ENCODE assay signal across 17 mouse cellular contexts in the genomic region with DNA sequence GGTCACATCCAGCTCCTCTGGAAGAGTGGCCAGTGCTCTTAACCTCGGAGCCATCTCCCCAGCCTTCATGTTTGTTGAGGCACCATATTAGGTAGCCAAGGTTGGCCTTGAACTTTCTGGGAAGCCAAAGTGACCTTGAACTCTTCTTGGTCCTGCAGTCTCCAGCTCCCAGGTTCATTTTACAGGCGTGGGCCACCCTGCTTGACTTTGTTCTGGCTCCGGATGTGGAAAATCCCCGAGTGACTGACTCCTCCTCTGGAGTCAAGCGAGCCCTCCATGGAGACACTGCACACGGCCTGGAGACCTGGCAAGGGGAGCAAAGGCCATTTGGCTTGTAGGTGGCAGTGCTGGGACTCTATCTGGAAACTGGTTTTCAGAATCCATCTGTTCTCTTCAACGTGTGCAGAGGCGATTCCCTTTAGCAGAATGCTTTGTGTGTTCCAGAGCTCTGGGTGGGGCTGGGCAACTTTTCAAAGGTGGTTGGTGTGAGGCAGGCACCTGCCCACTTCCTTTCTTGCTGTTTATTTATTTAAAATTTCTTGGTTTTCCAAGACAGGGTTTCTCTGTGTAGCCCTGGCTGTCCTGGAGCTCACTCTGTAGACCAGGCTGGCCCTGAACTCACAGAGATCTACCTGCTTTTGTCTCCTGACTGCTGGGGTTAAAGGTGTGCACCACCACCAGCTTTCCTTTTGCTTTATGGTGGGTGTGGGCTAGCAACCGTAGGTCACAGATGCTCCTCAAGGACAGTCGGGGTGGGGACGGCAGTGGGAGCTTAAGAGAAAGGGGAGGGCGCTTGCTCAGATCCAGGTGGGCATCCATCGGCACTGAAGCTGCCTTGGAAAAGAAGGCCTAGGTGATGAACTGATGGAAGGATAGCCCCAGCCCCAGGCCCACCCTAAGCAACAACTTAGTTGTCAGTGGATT. TPM values are rescaled to one million over a fixed set of nuclear protein-coding genes. Genes with fewer than 3 reads are reported as not detected.
DNase-seq lines count a peak whose midpoint lies in the region; ATAC-seq and TF ChIP-seq lines count a peak whose summit lies in the region.
"Had no signal": no experiment of that assay in that cellular context is flagged by ENCODE, and none has a peak within 500 bp of the region (broad histone marks: within the 10 kb centered on the region; RNA-seq: fewer than 3 reads in every experiment).

No protein-coding gene starts in this region.

- H3K36me3 ChIP-seq in forebrain, embryonic 11.5 days (ENCODE audit: control insufficient read depth, insufficient read depth, low read length): no peaks in the 10 kb centered on the region
- H3K36me3 ChIP-seq in forebrain, embryonic 16.5 days (ENCODE audit: control insufficient read depth, insufficient read depth): no peaks in the 10 kb centered on the region
- H3K36me3 ChIP-seq in small intestine, adult 2 months (ENCODE audit: control insufficient read depth, insufficient read depth, low read length): no peaks in the 10 kb centered on the region
- H3K36me3 ChIP-seq: midbrain, embryonic 12.5 days had no signal

- no peak overlapping the region for H3K4me2 ChIP-seq in forebrain, embryonic 11.5 days (ENCODE audit: low read depth, low read length, severe bottlenecking)
- no peak overlapping the region for H3K4me2 ChIP-seq in forebrain, embryonic 16.5 days (ENCODE audit: low read length)
- H3K4me2 ChIP-seq: hindbrain, embryonic 15.5 days; midbrain, embryonic 12.5 days had no signal

- no peak overlapping the region for H3K4me3 ChIP-seq in forebrain, embryonic 11.5 days (ENCODE audit: low read depth, low read length)
- H3K4me3 ChIP-seq in forebrain, embryonic 16.5 days (replicated peaks; ENCODE audit: low read length): no peak overlapping the region
- H3K4me3 ChIP-seq in small intestine, adult 2 months (ENCODE audit: low read depth, low read length): no peak overlapping the region
- H3K4me3 ChIP-seq: hindbrain, embryonic 15.5 days; midbrain, embryonic 12.5 days; myocyte had no signal

- H3K9ac ChIP-seq in forebrain, embryonic 11.5 days (ENCODE audit: low read length): no peak overlapping the region
- no peak overlapping the region for H3K9ac ChIP-seq in forebrain, embryonic 16.5 days (replicated peaks; ENCODE audit: low read depth, low read length)
- H3K9ac ChIP-seq: hindbrain, embryonic 15.5 days; midbrain, embryonic 12.5 days had no signal

- H3K4me1 ChIP-seq in forebrain, embryonic 11.5 days (replicated peaks; ENCODE audit: control insufficient read depth, insufficient read depth, low read length): peaks cover 3% of the 10 kb centered on the region; the same call in 1 of the 2 replicates
- no peaks in the 10 kb centered on the region for H3K4me1 ChIP-seq in forebrain, embryonic 16.5 days (replicated peaks; ENCODE audit: control insufficient read depth, insufficient read depth, low read length)
- peaks cover 57% of the 10 kb centered on the region for H3K4me1 ChIP-seq in small intestine, adult 2 months (ENCODE audit: control insufficient read depth, insufficient read depth, insufficient read length, low read length)
- H3K4me1 ChIP-seq: hindbrain, embryonic 15.5 days had no signal

- WGBS in forebrain, embryonic 11.5 days: 87% methylated on average over 13 of the region's 13 CpGs
- 86% methylated on average over 13 of the region's 13 CpGs for WGBS in forebrain, embryonic 16.5 days
- 40% methylated on average over 13 of the region's 13 CpGs for WGBS in small intestine, adult 2 months

- H3K27me3 ChIP-seq in forebrain, embryonic 11.5 days (ENCODE audit: control insufficient read depth, insufficient read depth, low read length): no peaks in the 10 kb centered on the region
- H3K27me3 ChIP-seq in forebrain, embryonic 16.5 days (replicated peaks; ENCODE audit: control insufficient read depth, insufficient read depth, low read length): no peaks in the 10 kb centered on the region
- H3K27me3 ChIP-seq in small intestine, adult 2 months (ENCODE audit: control insufficient read depth, insufficient read depth, low read length): no peaks in the 10 kb centered on the region
- H3K27me3 ChIP-seq: hindbrain, embryonic 15.5 days; midbrain, embryonic 12.5 days had no signal

- 0 out of 2 replicates have a peak overlapping the region, but pooled peaks have one; percentile 14 for H3K27ac ChIP-seq in forebrain, embryonic 11.5 days (ENCODE audit: low read depth, low read length)
- H3K27ac ChIP-seq in forebrain, embryonic 16.5 days (ENCODE audit: low read length): no peak overlapping the region
- peak overlapping the region; percentile 23 for H3K27ac ChIP-seq in small intestine, adult 2 months (ENCODE audit: insufficient read depth, low read depth, low read length)
- H3K27ac ChIP-seq: hindbrain, embryonic 15.5 days; kidney, postnatal 0 days; macrophage; midbrain, embryonic 12.5 days had no signal

- TF ChIP-seq POLR2A in small intestine, adult 2 months (IDR thresholded peaks at IDR 0.05; ENCODE audit: low read depth, low read length): no peak

- TF ChIP-seq CTCF in small intestine, adult 2 months (IDR thresholded peaks at IDR 0.05; ENCODE audit: extremely low read depth, insufficient read length, insufficient replicate concordance, low read depth, low read length): no peak

- ATAC-seq in forebrain, embryonic 11.5 days (replicated peaks; ENCODE audit: low FRiP score): no peak
- ATAC-seq in forebrain, embryonic 16.5 days: no peak
- ATAC-seq in cerebellum, adult (ENCODE audit: insufficient number of reproducible peaks, low FRiP score, low TSS enrichment): no peak
- ATAC-seq: forebrain, embryonic 14.5 days had no signal

- DNase-seq in forebrain, embryonic 11.5 days (ENCODE audit: low spot score): no peak
- DNase-seq in kidney, postnatal 25 days: peak; percentile 34 to 81
- DNase-seq in kidney, postnatal 10 days: no peak
- DNase-seq in ES-CJ7 (ENCODE audit: low read depth, low spot score): peak; percentile 86
- DNase-seq: B cell, adult 2 months; cerebellum, adult 18-20 months; heart, postnatal 10 days; thymus, postnatal 25 days had no signal

- no peaks in the 10 kb centered on the region for H3K9me3 ChIP-seq in forebrain, embryonic 11.5 days (ENCODE audit: control insufficient read depth, low read length)
- no peaks in the 10 kb centered on the region for H3K9me3 ChIP-seq in forebrain, embryonic 16.5 days (ENCODE audit: control insufficient read depth, low read length)
- H3K9me3 ChIP-seq: hindbrain, embryonic 15.5 days; midbrain, embryonic 12.5 days had no signal

RNA-seq across cellular contexts. Expression of a gene that starts 30.8 kb away (rescaled TPM):
- 3.1 and 3.6 TPM in 2 replicates for polyA plus RNA-seq in forebrain, embryonic 11.5 days (2014; fragmentation: Nextera tagmentation; extraction: Ambion mirVana)
- 10.7 and 15.5 TPM in 2 replicates for polyA plus RNA-seq in forebrain, embryonic 16.5 days (2015; fragmentation: Nextera tagmentation; extraction: Ambion mirVana)
- polyA plus RNA-seq in small intestine, adult 2 months (2012; rRNA removed): 11.8 and 14.0 TPM in 2 replicates

Comparison
In these comparisons a context has a peak if more than half of its experiments do, and no peak if none do; other contexts are left out.
1. DNase-seq: peak in kidney, postnatal 25 days (2 of 2) and ES-CJ7 (single experiment); none in forebrain, embryonic 11.5 days (single experiment) and kidney, postnatal 10 days (single experiment).